Mouse (Mus musculus) kidney, adult 2 months (tissue): ENCODE data around the gene Mllt3. TPM values are rescaled to one million over a fixed set of nuclear protein-coding genes. Genes with fewer than 3 reads are reported as not detected.

Experiments used
- DNase-seq: peaks from one replicate; pipeline ENCODE4 v3.0.0; 2021
- H3K27ac ChIP-seq: fragments of 200-500 bp; 2 replicates; pipeline ENCODE4 v1.5.1; 2012; ENCODE audit warnings: low read depth, low read length, control low read depth, inconsistent platforms; ENCODE audit not compliant: insufficient read depth
- H3K27me3 ChIP-seq: fragments of 200-500 bp; replicated peaks from 2 replicates; pipeline ENCODE4 v1.6.1; 2012; ENCODE audit warnings: mild to moderate bottlenecking, moderate library complexity, low read length, inconsistent platforms; ENCODE audit not compliant: control insufficient read depth, insufficient read depth
- H3K36me3 ChIP-seq: fragments of 200-500 bp; 2 replicates; pipeline ENCODE4 v1.6.1; 2012; ENCODE audit warnings: mild to moderate bottlenecking, moderate library complexity, low read length, inconsistent platforms; ENCODE audit not compliant: control insufficient read depth, insufficient read depth
- H3K4me1 ChIP-seq: fragments of 200-500 bp; 2 replicates; pipeline ENCODE4 v1.6.1; 2011; ENCODE audit warnings: low read length; ENCODE audit not compliant: control insufficient read depth, insufficient read depth
- H3K4me3 ChIP-seq: fragments of 200-500 bp; 2 replicates; pipeline ENCODE4 v1.5.1; 2011; ENCODE audit warnings: mild to moderate bottlenecking, low read depth, low read length, control low read depth; ENCODE audit not compliant: insufficient read depth
- CTCF ChIP-seq: fragments of 200-500 bp; conservative IDR thresholded peaks from 2 replicates; pipeline ENCODE4 v1.5.1; 2011; ENCODE audit warnings: low read depth, mild to moderate bottlenecking, control low read depth, low read length, moderate library complexity, mixed read lengths; ENCODE audit not compliant: insufficient read depth, insufficient read length
- POLR2A ChIP-seq: fragments of 200-500 bp; IDR thresholded peaks from one replicate; pipeline ENCODE4 v1.6.1; 2011; ENCODE audit warnings: low read depth, low read length, control low read depth
- WGBS: fragments of 180-500 bp; shearing (Covaris S2); methylation state at CpG from one replicate; pipeline ENCODE4 v1.1.7; 2018; 5-methylcytosine and 5-hydroxymethylcytosine counted together
- polyA plus RNA-seq: library from polyadenylated mRNA; depleted of rRNA; stranded (reverse); fragments of >200 nt; gene quantifications from 2 replicates; pipeline ENCODE4 v1.2.3, GENCODE M21; 2012; rRNA removed

The Mllt3 gene
- polyA plus RNA-seq: 3.7 and 5.2 TPM in 2 replicates

DNA sequence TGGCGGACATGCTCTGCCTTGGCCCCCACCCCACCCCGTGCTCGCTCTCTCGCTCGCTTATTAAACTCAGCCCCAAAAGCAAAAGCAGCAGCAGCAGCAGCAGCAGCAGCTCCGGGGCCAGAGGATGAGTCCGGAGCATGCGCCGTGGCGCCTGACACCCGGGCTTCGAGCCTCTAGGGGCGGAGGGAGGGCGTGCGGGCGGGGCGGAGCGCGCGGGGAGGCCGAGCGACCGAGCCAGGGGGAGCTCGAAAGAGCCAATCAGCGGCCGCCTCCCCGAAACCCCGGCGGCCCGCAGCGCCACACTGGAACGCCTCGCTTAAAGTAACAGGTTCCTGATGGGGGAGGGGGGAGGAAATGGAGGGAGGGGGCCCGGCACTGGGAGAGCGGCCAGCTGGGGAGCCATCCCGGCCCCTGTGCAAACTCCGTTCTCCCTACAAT is at the start of gene Mllt3:
Gene Mllt3 (minus strand): TSS at position 149 of the 438 bp plus-strand sequence.
- Histone ChIP-seq H3K4me1 (peaks cover 4% of the 10 kb centered on the region; the same call in 1 of the 2 replicates), H3K27ac (no peak within 1 kb of the TSS), H3K36me3 (no peaks in the 10 kb centered on the region), H3K4me3 (peak within 1 kb of the TSS; percentile 76), H3K27me3 (no peaks in the 10 kb centered on the region)
- no peak for TF ChIP-seq POLR2A
- no peak for TF ChIP-seq CTCF
- peak; percentile 97 for DNase-seq
- WGBS: 1% methylated on average over 37 of the region's 37 CpGs

DNA sequence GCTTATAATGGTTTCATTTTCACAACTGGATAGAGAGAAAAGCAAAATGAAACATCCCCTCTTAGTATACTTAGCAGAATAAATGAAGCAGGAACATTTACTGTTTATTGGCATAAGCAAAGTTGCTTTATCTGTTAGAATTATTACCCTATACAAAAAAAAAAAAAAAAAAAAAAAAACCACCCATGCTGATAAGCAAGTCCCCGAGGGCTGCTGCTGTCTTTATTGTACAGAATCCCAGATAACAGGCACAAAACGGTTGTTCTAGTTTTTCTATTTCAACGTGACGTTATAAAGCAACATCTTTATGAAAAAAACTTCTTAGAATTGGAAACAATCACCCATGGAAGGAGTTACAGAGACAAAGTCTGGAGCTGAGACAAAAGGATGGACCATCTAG is 49.2 kb upstream of the Mllt3 start:
- no peaks in the 10 kb centered on the region for H3K27me3 ChIP-seq
- H3K4me3 ChIP-seq: no peak overlapping the region
- 85% methylated on average over 4 of the region's 4 CpGs for WGBS
- H3K36me3 ChIP-seq: no peaks in the 10 kb centered on the region
- DNase-seq: no peak
- no peak for TF ChIP-seq CTCF
- no peaks in the 10 kb centered on the region for H3K4me1 ChIP-seq
- no peak overlapping the region for H3K27ac ChIP-seq

DNA sequence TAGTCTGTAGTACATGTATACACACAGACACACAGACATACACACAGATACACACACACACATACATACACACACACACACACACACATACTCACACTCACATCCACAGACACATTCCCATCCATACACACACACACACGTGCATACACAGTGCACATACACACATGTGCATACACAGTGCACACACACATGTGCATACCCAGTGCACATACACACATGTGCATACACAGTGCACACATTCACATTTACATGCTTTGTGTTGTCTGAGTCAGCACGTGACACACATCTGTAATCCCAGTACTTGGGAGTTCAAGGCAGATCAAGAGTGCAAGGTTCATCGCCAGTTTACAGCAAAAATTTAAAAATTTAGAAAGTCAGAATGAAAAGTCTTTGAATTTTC is 48.7 kb upstream of the Mllt3 start:
- Histone ChIP-seq H3K27me3 (no peaks in the 10 kb centered on the region), H3K4me1 (no peaks in the 10 kb centered on the region), H3K36me3 (no peaks in the 10 kb centered on the region), H3K4me3 (no peak overlapping the region), H3K27ac (no peak overlapping the region)
- 96% methylated on average over 3 of the region's 3 CpGs for WGBS
- no peak for TF ChIP-seq POLR2A
- TF ChIP-seq CTCF: no peak
- DNase-seq: no peak

DNA sequence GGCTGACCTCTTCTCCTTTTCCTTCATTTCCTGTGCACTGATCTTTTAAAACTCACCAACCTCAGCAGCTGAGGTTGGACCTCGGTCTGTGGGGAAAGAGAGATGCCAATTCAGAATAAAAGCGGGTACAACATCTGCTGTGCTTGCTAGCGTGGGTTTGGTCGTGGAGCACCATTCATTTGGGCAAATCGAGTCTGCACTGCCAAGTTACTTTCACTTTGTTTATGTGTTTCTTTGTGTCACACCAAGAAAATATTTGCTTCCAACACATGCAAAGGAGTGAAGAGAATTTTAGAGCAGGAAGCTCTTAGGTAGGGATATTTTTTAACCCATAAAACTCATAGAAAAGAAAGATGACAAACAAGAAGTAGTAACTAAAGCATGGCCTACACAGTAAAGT is 48.3 kb upstream of the Mllt3 start:
- DNase-seq: no peak
- H3K36me3 ChIP-seq: no peaks in the 10 kb centered on the region
- no peak overlapping the region for H3K4me3 ChIP-seq
- no peaks in the 10 kb centered on the region for H3K27me3 ChIP-seq
- H3K4me1 ChIP-seq: no peaks in the 10 kb centered on the region
- TF ChIP-seq POLR2A: no peak
- WGBS: 62% methylated on average over 5 of the region's 5 CpGs
- H3K27ac ChIP-seq: no peak overlapping the region

DNA sequence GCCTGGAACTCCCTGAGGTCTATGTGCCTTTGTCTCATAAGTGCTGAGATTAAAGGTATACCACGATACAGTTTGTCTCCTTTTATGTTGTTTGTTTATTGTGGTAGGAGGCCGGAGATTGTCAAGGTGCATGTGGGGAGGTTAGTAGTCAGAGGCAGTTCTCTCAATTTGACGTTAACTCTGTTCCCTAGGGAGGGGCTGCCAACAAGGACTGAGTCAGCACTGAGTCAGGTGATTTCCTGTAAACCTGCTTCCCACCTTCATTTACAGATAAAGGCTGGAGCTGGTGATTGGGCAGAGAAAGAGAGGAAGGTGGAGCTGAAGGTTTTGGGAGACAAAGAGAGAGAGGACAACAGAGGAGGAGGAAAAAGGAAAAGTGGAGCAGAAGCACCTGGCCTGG is 45.8 kb upstream of the Mllt3 start:
- Histone ChIP-seq H3K36me3 (no peaks in the 10 kb centered on the region), H3K27me3 (no peaks in the 10 kb centered on the region), H3K4me3 (no peak overlapping the region), H3K27ac (no peak overlapping the region), H3K4me1 (no peaks in the 10 kb centered on the region)
- TF ChIP-seq CTCF (no peak), POLR2A (no peak)
- no peak for DNase-seq
- 72% methylated on average over 3 of the region's 3 CpGs for WGBS

DNA sequence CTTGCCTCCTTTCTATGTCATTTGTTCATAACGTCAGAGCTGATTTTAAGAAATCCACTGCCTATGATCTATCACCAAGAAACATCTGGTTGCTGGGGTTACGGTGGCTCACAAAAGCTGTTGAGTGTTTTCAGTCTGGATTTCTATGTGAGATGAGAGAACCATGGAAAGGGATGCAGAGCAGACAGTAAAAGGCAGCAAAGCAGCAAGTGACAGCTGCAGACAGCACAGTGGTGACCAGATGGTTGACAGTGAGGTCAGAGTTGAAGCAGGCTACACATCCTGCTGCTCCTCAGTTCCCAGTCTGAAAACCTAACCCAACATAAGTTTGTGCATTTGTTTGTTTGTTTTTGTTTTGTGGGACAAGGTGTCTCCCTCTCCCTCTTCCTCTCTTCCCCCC is 42.2 kb upstream of the Mllt3 start:
- TF ChIP-seq POLR2A (no peak), CTCF (no peak)
- 73% methylated on average over 2 of the region's 2 CpGs for WGBS
- Histone ChIP-seq H3K27ac (no peak overlapping the region), H3K36me3 (no peaks in the 10 kb centered on the region), H3K4me3 (no peak overlapping the region), H3K27me3 (no peaks in the 10 kb centered on the region), H3K4me1 (no peaks in the 10 kb centered on the region)
- no peak for DNase-seq

DNA sequence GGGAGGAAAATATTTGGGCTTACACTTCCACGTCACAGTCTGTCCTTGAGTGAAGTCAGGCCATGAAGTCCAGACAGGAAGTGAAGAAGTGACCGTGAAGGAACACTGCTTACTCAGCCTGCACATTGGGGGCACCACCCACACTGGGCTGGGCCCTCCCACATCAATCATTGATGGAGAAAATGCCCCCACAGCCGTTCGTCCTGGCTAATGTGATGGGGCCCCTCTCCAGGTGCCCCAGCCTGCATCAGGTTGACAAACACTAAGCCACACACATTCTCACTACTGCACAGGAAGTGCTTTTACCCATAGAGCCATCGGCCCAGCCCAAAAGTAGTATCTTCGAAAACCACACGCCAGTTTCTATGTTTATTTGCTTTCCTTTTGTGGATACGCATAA is 13.1 kb upstream of the Mllt3 start:
- Histone ChIP-seq H3K4me1 (no peaks in the 10 kb centered on the region), H3K27ac (no peak overlapping the region), H3K36me3 (no peaks in the 10 kb centered on the region), H3K27me3 (no peaks in the 10 kb centered on the region), H3K4me3 (no peak overlapping the region)
- 54% methylated on average over 8 of the region's 8 CpGs for WGBS
- TF ChIP-seq CTCF (no peak), POLR2A (no peak)
- DNase-seq: no peak

DNA sequence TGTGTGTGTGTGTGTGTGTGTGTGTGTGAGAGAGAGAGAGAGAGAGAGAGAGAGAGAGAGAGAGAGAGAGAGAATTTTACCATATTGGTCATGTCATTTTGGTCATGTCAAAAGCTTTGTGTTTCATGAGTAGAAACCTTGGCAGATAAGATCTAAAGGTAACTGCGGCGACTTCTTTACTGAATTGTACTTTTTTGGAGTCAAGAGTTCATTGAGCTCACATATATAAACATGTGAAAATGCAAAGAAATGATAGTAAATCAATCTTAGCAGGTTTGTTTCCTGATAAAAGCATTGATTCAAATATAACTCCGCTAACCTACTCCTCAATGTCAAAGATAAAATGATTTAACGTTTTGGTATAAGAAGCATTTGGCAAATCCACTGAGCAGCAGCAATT is 12.0 kb upstream of the Mllt3 start:
- WGBS: 73% methylated on average over 4 of the region's 4 CpGs
- no peaks in the 10 kb centered on the region for H3K27me3 ChIP-seq
- no peaks in the 10 kb centered on the region for H3K4me1 ChIP-seq
- H3K4me3 ChIP-seq: no peak overlapping the region
- DNase-seq: no peak
- H3K27ac ChIP-seq: no peak overlapping the region
- TF ChIP-seq POLR2A: no peak
- TF ChIP-seq CTCF: no peak
- H3K36me3 ChIP-seq: no peaks in the 10 kb centered on the region
